Mouse (Mus musculus): Measurements from ENCODE around the gene Grik4. TPM values are rescaled to one million over a fixed set of nuclear protein-coding genes. Genes with fewer than 3 reads are reported as not detected.
"Not testable (repeated sequence)": the region's sequence is repeated elsewhere in the genome, so short reads cannot be mapped to it uniquely, and the experiment has no call there.

Grik4 gene
- polyA plus RNA-seq, 1 experiment = 2.8 TPM

DNA sequence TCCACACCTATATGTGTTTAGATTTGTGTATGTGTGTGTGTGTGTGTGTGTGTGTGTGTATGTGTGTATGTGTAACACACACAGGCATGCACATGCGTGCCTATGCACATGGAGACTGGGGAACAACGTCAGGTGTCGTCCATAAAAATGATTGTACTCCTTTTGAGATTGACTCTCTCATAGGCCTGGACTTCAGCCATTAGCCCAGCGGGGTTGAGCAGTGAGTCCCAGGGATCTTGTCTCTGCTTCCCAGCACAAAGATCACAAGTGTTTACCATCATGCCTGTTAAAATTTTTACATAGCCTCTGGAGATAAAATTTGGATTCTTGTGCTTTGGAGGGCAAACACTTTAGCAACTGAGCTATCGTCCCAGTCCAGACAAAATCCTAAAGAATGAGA lies 157.4 kb downstream of the Grik4 start:
- no peak for TF ChIP-seq CTCF (IDR thresholded peaks at IDR 0.05; ENCODE audit: control insufficient read depth, insufficient read depth, insufficient replicate concordance, low read depth, low read length)
- no peak for TF ChIP-seq POLR2A (IDR thresholded peaks at IDR 0.05; ENCODE audit: control insufficient read depth, low read depth, low read length)
- H3K27ac ChIP-seq (ENCODE audit: control insufficient read depth, insufficient read depth, low read depth, low read length) = no peak overlapping the region
- no peak overlapping the region for H3K4me3 ChIP-seq (ENCODE audit: control insufficient read depth, low read depth, low read length)
- H3K4me1 ChIP-seq (ENCODE audit: control insufficient read depth, insufficient read depth, low read length) = no peaks in the 10 kb centered on the region
- H3K27me3 ChIP-seq (ENCODE audit: control insufficient read depth, insufficient read depth, low read length) = no peaks in the 10 kb centered on the region
- no peaks in the 10 kb centered on the region for H3K36me3 ChIP-seq (ENCODE audit: control insufficient read depth, insufficient read depth, low read length)

DNA sequence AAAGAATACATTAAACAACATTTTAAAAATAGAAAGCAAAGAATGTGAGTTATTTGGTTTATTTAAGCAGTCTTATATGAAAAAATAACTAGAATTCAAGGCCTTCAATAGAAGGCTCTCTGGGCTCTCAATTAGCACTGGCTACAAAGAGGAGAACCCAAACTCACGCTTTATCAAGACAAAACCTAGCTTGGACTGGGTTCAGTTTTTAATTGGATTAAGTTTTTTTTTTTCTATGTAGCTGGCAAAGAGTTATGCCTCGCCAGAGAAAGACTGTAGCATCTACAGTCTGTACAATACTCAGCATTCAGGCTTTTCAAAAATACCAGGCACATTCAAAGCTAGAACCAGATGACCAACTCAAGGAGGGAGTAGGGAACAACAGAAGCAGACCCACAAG lies 158.0 kb downstream of the Grik4 start:
- no peak overlapping the region for H3K4me3 ChIP-seq (ENCODE audit: control insufficient read depth, low read depth, low read length)
- TF ChIP-seq CTCF (IDR thresholded peaks at IDR 0.05; ENCODE audit: control insufficient read depth, insufficient read depth, insufficient replicate concordance, low read depth, low read length) = no peak
- TF ChIP-seq POLR2A (IDR thresholded peaks at IDR 0.05; ENCODE audit: control insufficient read depth, low read depth, low read length) = no peak
- no peaks in the 10 kb centered on the region for H3K27me3 ChIP-seq (ENCODE audit: control insufficient read depth, insufficient read depth, low read length)
- no peaks in the 10 kb centered on the region for H3K36me3 ChIP-seq (ENCODE audit: control insufficient read depth, insufficient read depth, low read length)
- H3K4me1 ChIP-seq (ENCODE audit: control insufficient read depth, insufficient read depth, low read length) = no peaks in the 10 kb centered on the region
- H3K27ac ChIP-seq (ENCODE audit: control insufficient read depth, insufficient read depth, low read depth, low read length) = no peak overlapping the region

DNA sequence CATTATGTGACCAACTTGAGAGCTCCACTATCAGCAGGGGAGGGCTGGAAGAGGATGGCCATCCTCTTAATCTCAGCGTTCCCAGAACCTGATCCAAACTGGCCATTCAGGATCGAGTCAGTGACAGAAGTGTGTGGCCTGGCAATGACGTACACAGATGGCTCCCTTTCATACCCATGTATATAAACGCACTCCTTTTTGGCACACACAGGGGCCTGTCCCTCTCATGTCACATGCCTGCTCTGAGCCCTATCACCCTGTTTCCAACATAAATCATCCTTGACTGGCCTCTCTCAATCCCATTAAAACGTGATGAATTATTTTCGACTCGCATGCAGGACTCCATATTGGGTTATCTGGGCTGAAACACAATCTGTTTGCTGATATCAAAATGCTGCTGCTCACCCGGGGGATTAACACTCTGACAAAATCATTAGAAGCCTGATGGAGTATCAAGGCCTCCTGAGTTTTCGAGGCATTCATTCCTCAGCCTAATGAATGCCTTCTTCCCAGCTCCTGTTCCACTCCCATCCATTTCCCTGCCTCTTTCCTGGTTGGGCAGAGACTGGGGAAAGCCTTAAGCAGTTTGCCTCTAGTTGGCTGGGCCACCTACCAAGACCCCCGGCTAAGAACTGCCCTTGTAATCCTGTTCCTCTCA lies 159.0 kb downstream of the Grik4 start:
- no peaks in the 10 kb centered on the region for H3K4me1 ChIP-seq (ENCODE audit: control insufficient read depth, insufficient read depth, low read length)
- H3K27me3 ChIP-seq (ENCODE audit: control insufficient read depth, insufficient read depth, low read length) = no peaks in the 10 kb centered on the region
- H3K36me3 ChIP-seq (ENCODE audit: control insufficient read depth, insufficient read depth, low read length) = no peaks in the 10 kb centered on the region
- no peak overlapping the region for H3K27ac ChIP-seq (ENCODE audit: control insufficient read depth, insufficient read depth, low read depth, low read length)
- H3K4me3 ChIP-seq (ENCODE audit: control insufficient read depth, low read depth, low read length) = no peak overlapping the region
- no peak for TF ChIP-seq POLR2A (IDR thresholded peaks at IDR 0.05; ENCODE audit: control insufficient read depth, low read depth, low read length)
- no peak for TF ChIP-seq CTCF (IDR thresholded peaks at IDR 0.05; ENCODE audit: control insufficient read depth, insufficient read depth, insufficient replicate concordance, low read depth, low read length)

DNA sequence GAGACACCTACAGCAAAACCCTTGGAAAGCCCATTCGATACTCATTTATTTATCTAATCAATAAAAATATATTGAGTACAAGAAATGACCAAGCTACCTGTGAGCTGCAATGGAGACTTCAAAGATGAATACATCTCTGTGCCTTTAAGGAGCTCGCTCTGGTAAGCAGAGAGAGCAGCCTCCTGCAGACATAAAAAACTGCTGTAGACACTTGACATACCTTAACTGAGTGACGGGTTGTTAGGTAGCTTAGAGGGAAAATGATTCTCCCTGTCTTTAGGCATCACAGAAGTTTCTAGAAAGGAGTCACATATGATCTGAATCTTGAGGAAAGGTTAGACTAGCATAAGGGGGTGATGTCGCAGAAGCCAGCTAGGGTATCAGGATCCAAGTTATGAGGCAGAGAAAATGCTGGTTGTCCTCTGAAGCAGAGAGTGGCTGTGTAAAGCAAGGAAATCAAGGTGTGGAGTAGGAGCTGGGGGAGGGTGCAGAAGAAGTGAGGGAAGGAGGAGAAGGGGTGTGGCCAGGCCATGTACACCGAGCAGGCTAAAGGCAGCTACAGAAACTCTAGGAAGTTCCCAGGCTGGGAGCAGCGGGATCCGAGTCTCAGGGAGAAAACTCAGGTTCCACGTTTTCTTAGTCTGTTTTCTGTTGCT lies 160.9 kb downstream of the Grik4 start:
- no peak overlapping the region for H3K27ac ChIP-seq (ENCODE audit: control insufficient read depth, insufficient read depth, low read depth, low read length)
- H3K36me3 ChIP-seq (ENCODE audit: control insufficient read depth, insufficient read depth, low read length) = no peaks in the 10 kb centered on the region
- TF ChIP-seq CTCF (IDR thresholded peaks at IDR 0.05; ENCODE audit: control insufficient read depth, insufficient read depth, insufficient replicate concordance, low read depth, low read length) (no peak), POLR2A (IDR thresholded peaks at IDR 0.05; ENCODE audit: control insufficient read depth, low read depth, low read length) (no peak)
- H3K4me3 ChIP-seq (ENCODE audit: control insufficient read depth, low read depth, low read length) = no peak overlapping the region
- no peaks in the 10 kb centered on the region for H3K4me1 ChIP-seq (ENCODE audit: control insufficient read depth, insufficient read depth, low read length)
- H3K27me3 ChIP-seq (ENCODE audit: control insufficient read depth, insufficient read depth, low read length) = no peaks in the 10 kb centered on the region

DNA sequence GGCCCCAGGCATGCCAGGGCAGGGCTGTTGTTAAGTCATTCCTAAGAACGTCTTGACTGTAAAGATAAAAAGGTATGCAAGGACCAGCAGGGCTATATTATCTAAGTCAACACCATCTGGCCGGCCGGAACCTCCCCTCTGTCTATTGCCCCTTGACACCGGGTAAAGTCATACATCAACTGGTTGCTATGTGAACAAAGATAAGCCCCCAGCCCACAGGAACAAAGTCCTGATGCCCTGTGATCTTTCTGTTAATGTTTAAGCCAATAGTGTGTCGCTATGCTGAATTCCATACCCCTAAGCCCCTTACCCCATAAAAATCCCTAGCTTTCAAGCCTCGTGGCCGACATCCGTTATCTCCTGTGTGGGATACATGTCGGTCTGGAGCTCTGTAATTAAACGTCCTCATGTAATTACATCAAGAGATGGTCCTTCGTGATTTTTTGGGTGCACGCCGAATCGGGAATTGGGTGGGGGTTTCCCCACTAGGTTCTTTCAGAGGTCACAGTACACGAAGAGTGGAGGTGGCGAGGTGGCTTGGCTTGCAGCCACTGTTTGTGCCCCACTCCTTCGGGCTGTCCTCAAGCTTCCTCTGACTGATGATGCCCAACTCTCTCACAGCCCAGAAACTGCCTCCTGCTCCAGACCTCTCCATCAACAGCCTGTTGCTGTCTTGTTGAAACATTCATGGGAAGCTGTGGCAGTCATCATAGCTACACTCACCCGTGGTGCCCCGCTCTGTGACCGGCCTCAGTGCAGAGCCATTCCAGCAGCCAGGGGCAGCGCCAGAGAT lies 165.6 kb downstream of the Grik4 start:
- H3K27ac ChIP-seq (ENCODE audit: control insufficient read depth, insufficient read depth, low read depth, low read length); H3K4me1 ChIP-seq (ENCODE audit: control insufficient read depth, insufficient read depth, low read length); H3K36me3 ChIP-seq (ENCODE audit: control insufficient read depth, insufficient read depth, low read length); H3K4me3 ChIP-seq (ENCODE audit: control insufficient read depth, low read depth, low read length); H3K27me3 ChIP-seq (ENCODE audit: control insufficient read depth, insufficient read depth, low read length): not testable (repeated sequence)

DNA sequence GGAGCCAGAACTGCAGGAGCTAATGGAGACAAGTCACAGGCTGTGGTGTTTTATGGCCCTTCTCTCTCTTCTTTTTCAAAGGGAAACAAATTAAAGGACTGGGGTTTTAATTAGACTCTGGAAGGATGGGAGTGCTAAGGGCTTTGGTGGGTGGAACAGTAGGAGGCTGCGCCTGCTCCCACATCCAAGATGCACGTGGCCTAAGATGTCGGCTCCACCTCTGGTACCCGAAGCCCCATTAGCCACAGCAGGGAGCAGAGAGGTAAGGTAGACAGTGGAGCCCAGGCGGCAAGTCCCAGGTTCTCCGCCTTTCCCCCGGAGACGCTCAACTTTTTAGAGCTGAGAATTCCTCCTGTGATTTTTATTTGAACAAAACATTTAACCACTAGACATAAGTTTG lies 166.4 kb downstream of the Grik4 start:
- TF ChIP-seq POLR2A (IDR thresholded peaks at IDR 0.05; ENCODE audit: control insufficient read depth, low read depth, low read length) = no peak
- no peak for TF ChIP-seq CTCF (IDR thresholded peaks at IDR 0.05; ENCODE audit: control insufficient read depth, insufficient read depth, insufficient replicate concordance, low read depth, low read length)
- Histone ChIP-seq H3K36me3 (ENCODE audit: control insufficient read depth, insufficient read depth, low read length) (no peaks in the 10 kb centered on the region), H3K27me3 (ENCODE audit: control insufficient read depth, insufficient read depth, low read length) (no peaks in the 10 kb centered on the region), H3K4me3 (ENCODE audit: control insufficient read depth, low read depth, low read length) (no peak overlapping the region), H3K27ac (ENCODE audit: control insufficient read depth, insufficient read depth, low read depth, low read length) (no peak overlapping the region), H3K4me1 (ENCODE audit: control insufficient read depth, insufficient read depth, low read length) (no peaks in the 10 kb centered on the region)

DNA sequence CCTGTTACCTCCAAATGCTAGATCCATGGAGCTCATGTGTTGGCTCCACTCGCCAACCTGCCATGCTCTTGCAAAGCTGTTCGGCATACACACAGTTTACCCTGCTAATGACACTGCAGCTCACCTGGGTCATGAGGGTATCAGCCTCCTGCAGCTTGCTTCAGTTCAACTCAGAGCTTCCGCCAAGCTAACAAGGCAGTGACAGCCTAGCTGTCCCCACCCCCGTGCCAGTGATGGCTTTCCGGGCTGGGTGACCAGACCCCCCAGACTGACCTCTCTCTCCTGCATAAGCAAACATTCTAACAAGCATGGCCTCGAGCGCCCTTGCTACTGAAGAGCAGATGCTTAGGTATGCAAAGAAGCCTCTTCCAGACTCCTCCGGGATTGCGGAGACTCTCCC lies 167.5 kb downstream of the Grik4 start:
- no peaks in the 10 kb centered on the region for H3K4me1 ChIP-seq (ENCODE audit: control insufficient read depth, insufficient read depth, low read length)
- H3K4me3 ChIP-seq (ENCODE audit: control insufficient read depth, low read depth, low read length) = no peak overlapping the region
- H3K27me3 ChIP-seq (ENCODE audit: control insufficient read depth, insufficient read depth, low read length) = no peaks in the 10 kb centered on the region
- TF ChIP-seq CTCF (IDR thresholded peaks at IDR 0.05; ENCODE audit: control insufficient read depth, insufficient read depth, insufficient replicate concordance, low read depth, low read length) (no peak), POLR2A (IDR thresholded peaks at IDR 0.05; ENCODE audit: control insufficient read depth, low read depth, low read length) (no peak)
- no peak overlapping the region for H3K27ac ChIP-seq (ENCODE audit: control insufficient read depth, insufficient read depth, low read depth, low read length)
- no peaks in the 10 kb centered on the region for H3K36me3 ChIP-seq (ENCODE audit: control insufficient read depth, insufficient read depth, low read length)
